Mouse (Mus musculus) neural tube, embryonic 10.5 days (tissue): ENCODE measurements at regions not wholly inside any gene's neighbourhood (a gene's known extent, or its start where the extent isn't known, plus 50 kb on each side); places are given as distances from the start of the nearest gene placed in this dataset.

ENCODE experiments used
- DNase-seq: peaks from one replicate; pipeline ENCODE4 v3.0.0-alpha.2; 2017; ENCODE audit warnings: low spot score; ENCODE audit errors: extremely low spot score

- no peak for DNase-seq
These were observed 451.4 kb downstream of the 1700129C05Rik start for GRCm38 (mm10) chr14:58691129-58691828.

GRCm38 (mm10) chr14:58687814-58688213 is 454.9 kb downstream of the 1700129C05Rik start:
- DNase-seq: no peak

DNA sequence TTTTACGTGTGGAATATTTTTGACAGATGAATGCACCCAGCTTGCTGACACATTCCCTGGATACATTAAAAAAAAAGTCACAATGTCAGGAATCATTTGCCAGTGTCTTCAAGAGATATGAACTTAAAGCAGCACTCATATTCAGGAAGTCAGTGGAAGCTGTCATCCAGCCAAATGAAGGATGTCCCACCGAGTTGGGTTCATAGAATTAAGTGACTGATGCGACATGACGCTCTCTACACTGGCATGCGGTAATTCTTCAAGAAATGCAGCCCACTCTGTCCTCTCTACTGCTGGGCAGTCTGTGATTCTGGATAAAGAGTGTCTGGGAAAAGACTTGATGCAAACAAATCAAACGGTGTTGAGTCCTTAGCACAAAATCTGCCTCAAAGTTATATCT is 463.9 kb downstream of the 1700129C05Rik start:
- no peak for DNase-seq

- no peak for DNase-seq
These were observed 464.5 kb downstream of the 1700129C05Rik start for GRCm38 (mm10) chr14:58678126-58678656.

DNA sequence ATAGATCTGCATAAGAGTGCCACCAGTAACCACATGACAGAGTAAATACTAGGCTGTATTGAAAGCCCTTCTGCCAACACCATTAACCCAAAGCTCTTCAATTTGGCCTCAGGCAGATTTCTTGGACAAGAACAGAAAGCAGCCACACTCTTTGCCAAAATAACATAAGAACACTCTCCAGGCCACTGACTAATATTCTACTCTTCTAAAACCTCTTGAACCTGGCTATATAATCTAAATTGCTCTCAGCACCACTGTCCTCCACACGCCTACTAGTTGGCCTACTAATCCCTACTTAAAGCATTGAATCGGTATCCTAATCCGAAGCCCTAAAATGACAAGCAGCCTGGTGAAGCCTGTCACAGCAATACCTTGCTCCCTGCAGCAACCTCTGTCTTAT is 467.5 kb downstream of the 1700129C05Rik start:
- DNase-seq: no peak

GRCm38 (mm10) chr14:58663946-58664345 is 478.7 kb downstream of the 1700129C05Rik start:
- no peak for DNase-seq

GRCm38 (mm10) chr14:58662601-58663000 is 480.1 kb downstream of the 1700129C05Rik start:
- DNase-seq: no peak

DNA sequence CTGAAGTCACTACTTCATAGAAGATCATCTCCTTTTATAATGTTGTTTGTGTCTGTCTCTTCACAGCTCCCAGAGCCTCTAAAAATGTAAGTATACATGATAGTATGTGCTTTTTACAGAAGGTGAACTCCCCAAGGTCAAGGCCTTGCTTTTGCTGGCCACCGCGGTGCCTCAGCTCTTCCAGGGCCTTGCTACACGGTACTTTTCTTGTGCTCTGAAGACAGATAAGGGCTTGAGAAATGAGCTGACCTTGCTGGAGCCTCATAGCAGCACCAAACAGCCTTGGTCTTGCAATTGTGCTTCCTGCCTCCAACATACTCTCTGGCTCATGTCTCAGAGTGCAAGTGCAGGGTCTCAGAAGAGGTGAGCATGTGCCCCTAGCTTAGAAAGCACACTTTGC is 481.3 kb downstream of the 1700129C05Rik start:
- no peak for DNase-seq

DNA sequence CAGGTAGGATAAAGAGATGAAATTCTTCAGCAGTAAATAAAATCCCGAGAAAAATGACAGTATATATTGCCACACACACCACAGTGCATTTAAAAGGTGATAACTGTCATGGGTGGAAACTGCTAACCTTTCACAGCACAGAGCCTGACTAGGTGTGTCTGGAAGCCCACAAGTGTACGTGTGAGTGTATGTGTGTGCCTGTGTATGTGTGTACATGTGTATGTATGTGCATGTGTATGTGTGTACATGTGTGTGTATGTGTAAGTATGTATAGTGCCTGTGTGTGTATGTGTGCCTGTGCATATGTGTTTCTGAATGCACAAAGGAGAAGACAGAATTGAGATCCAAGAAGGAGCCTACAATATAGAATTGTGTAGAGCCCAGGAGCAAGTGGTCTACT is 485.4 kb downstream of the 1700129C05Rik start:
- no peak for DNase-seq

GRCm38 (mm10) chr14:58656935-58657238 is 485.8 kb downstream of the 1700129C05Rik start:
- DNase-seq: no peak

DNA sequence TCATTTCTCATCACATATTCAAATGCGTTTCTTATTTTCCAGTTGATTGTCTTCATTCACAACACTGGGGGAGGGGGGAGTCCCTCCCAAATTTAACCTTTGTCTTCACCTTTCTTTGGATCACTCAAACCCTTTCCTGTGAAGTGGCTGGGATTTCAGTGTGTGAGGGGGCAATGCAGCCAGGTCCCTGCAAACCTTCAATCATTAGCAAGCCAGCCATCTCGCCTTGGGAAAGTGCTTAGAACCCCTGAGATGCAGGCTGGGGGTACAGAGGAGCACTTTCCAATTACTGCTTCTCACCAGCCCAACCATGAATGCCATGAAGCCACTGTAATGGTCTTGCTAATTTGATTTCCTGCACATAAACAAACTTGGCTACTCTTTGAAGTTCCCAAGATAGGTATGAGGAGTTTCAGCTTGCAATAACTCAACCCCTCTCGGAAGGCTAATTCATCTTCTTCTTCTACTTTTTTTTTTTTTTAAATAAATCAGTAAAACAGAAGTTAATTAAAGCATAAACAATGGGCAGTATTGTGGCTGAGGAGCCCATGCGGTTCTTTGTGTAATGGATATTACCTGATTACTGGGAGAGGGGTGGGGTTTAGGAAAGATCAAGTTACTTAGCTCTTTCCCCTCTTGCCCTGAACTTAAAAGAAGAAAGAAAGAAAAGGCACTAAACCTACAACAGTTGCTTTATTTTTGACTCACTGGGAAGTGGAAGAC is 486.3 kb downstream of the 1700129C05Rik start:
- DNase-seq: no peak

DNA sequence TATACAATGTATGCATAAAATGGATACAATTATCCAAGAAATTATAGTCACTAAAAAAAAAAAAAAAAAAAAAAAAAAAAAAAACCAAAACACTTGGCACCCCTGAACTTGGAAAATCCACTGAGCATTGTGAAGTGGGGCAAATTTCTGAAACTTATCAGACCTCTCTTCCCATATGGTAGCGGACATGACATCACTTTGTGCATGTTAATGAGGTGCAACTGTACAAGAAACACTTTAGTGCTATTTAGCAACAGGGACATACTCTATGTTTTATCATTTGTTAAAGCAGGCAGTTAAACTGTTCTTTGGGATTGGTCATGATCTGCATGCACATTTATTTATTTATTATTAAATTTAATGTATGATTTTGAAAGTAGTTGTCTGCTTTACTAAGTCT is 489.7 kb downstream of the 1700129C05Rik start:
- no peak for DNase-seq

DNA sequence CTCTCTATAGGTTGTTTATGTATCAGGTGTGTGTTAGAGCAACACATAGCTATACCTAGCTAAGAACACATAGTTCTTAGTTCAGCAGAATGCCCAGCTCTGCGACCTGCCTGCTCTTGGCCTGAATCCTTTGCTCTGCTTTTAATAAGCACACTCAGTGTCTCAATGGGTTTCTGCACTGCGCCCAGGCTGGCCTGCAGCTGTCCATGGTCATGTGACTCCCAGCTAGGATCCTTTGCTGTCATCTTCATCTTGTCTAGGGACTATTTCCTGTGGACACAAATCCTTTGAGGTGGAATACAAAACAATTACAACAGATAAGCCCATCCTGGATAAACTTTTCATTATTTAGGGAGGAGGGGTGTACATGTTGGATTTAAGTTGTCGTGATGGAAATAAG is 490.7 kb downstream of the 1700129C05Rik start:
- DNase-seq: no peak

DNA sequence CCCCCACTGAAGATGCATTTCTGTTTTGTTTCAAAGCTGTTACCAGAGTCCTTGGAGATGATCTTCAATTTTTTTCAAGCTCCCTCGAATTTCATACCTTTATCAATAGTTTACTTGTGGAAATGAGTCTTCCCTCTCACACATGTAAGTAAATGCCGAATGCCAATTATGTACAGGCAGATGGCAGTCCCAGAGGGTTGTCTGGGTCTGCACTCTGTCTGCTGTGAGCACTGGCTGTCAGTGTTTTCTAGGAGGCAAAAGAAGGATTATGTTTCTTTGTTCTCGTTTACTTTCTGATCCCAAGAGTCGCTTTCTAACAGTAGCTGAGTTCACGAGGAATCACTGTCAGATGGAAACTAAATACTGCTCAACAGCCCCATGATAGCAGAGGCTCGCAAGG is 491.5 kb downstream of the 1700129C05Rik start:
- no peak for DNase-seq

GRCm38 (mm10) chr14:58638337-58638696 is 504.4 kb downstream of the 1700129C05Rik start:
- DNase-seq: no peak

- DNase-seq: no peak
These were observed 505.0 kb downstream of the 1700129C05Rik start for GRCm38 (mm10) chr14:58637405-58638336.

DNA sequence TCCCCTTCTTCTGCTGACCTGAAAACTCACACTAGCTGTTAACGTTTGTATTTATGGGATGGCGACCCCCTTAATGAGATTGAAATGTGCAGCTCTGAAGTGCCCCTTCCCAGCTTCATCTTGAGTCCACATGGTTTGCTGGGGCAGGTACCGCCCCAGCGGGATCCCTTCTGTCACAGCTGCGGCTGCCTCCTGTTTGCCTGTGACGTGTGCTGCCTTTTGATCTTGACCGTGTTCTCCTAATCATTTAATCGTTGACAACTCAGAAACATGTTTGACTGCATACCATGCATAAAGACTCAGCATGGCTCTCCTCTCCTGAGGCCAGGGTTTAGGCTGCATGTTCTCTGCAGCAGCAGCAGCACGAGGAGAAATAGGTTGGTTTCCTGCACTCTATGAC is 511.5 kb downstream of the 1700129C05Rik start:
- DNase-seq: no peak

DNA sequence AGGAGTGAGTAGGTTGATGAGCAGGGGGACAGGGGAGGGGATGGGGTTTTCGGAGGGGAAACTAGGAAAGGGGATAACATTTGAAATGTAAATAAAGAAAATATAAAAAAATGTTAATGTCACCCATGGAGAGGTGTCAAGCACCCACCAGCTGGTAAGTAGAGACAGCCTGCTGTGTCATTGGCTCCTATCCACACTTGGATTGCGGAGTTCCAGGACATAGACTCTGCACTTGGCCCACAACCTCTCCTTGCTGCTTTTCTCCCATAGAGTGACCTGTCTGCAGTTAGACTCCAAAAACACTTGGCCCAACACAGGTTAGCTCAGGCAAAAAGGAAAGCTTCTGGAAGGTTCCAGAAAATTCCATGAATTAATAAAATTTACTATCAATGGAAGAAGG is 514.4 kb downstream of the 1700129C05Rik start:
- DNase-seq: no peak

DNA sequence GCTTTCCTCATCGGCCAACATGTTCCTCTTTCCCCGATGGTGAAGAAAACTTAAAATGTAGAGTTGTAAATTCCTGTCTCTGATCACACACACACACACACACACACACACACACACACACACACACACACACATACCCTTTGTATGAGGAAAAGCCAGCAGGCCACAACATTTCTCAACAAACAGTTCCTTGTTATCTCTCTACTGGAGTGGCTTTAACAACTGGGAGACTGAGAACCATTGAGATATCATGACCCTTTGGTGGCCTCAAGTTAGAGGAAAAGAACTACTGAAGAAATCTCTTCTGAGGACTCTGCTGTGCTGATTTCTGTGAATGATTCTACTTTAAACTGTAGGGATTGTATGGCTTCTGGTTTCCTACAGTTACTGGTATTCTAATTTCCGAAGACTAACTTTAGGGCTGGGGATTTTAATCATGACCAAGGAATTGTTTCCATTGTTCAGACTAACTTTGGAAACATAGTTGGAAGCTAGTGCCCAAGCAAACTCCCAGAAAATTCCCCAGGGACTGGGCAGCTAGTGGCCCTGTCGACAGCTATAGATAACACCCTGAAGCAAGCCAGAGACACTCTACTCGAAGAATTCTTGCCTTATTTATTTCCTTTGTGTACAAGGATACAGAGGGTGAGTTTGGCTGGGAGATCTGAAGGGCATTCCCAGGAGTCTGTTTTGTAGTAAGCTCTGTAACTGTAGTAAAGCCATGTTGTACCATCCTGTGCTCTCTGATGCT is 516.0 kb downstream of the 1700129C05Rik start:
- DNase-seq: no peak

GRCm38 (mm10) chr14:58620186-58620585 is 522.5 kb downstream of the 1700129C05Rik start:
- DNase-seq: no peak

GRCm38 (mm10) chr14:58617656-58618055 is 525.0 kb downstream of the 1700129C05Rik start:
- DNase-seq: no peak
